Mouse (Mus musculus): ENCODE results near the gene Bcap29.
"Not testable (repeated sequence)": the region's sequence is repeated elsewhere in the genome, so short reads cannot be mapped to it uniquely, and the experiment has no call there.

Gene Bcap29

DNA sequence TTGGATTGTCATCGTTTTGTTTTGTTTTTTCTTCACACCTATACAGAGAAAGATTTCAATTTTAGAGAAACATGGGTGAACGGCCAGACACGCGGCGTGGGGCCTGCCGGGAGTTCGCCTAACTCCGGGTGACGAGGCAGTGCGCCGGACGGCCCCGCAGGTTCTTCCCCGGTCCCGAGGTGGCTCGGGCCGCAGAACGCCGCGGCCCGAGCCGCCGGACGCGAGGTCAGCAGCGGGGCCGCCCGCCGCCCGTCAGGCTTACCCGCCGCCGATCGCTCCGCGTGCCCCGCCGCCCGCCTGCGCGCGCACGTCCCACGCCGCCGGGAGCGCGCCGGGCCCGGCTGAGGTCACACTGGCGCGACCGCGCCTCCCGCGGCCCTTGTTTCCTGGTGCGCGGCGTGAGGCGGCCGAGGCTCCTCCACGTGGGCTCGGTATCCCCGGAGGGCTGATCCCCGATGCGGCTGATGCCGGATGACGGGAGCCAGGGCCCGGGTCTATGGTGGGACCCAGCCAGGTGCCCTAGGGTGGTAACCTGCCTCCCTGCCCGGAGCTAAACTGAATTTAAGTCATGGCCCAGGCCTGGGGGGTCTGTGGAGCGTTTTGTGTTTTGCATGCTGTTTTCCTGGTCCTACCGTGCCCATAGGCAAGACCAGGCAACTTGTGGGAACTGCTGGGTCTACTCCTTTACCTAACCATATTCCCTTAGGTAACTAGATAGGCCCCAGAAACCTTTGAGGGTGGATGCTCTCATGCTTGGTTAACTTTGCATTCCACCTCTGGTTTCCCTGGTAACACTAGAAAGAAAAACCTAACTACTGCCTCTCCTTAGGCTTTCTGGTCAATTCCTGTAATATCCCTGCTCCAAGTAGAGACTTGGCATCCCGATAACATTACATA is at the start of gene Bcap29:
Gene Bcap29 (minus strand): TSS at position 316 of the 897 bp plus-strand sequence.
- DNase-seq (ENCODE audit: low spot score): peak; percentile 34

- no peak for DNase-seq (ENCODE audit: low spot score)
These were observed 32.7 kb upstream of the Bcap29 start for GRCm38 (mm10) chr12:31667187-31667586.

DNA sequence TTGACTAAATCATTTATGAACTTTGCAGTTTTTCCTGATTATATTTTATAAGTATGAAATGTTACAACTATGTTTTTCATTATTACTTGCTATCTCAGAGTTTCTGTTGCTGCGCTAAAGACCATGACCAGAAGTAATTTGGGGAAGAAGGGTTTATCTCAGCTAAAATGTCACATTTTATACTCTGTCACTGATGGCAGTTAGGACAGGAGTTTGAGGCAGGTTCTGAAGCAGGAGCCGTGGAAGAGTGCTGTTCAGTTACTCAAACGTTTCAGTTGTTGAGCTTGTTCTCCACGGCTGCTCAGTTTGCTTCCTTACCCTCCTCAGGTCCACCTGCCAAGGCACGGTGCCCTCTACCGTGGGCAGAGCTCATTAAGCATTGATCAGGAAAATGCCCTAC is 31.5 kb upstream of the Bcap29 start:
- DNase-seq (ENCODE audit: low spot score): no peak

DNA sequence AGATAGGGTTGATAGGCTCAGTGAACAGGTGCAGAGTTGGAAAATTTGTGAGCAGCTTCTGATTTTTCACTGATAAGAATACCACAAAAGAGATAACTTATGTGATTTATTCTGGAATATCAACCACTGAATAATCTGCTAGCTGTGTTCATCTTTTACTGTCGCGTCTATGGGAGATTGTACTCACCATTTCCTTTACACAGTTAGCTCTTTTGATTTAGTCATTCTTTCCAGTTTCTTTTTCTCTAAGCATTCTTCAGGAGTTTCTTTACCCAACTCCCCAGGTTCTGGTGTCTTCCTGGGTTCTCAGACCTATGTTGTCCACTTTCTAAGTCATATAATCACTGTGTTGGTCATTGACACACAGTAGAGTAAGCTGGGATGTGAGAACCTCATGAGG is 22.4 kb upstream of the Bcap29 start:
- no peak for DNase-seq (ENCODE audit: low spot score)

- DNase-seq (ENCODE audit: low spot score): no peak
These were observed 20.6 kb upstream of the Bcap29 start for GRCm38 (mm10) chr12:31654965-31655477.

DNA sequence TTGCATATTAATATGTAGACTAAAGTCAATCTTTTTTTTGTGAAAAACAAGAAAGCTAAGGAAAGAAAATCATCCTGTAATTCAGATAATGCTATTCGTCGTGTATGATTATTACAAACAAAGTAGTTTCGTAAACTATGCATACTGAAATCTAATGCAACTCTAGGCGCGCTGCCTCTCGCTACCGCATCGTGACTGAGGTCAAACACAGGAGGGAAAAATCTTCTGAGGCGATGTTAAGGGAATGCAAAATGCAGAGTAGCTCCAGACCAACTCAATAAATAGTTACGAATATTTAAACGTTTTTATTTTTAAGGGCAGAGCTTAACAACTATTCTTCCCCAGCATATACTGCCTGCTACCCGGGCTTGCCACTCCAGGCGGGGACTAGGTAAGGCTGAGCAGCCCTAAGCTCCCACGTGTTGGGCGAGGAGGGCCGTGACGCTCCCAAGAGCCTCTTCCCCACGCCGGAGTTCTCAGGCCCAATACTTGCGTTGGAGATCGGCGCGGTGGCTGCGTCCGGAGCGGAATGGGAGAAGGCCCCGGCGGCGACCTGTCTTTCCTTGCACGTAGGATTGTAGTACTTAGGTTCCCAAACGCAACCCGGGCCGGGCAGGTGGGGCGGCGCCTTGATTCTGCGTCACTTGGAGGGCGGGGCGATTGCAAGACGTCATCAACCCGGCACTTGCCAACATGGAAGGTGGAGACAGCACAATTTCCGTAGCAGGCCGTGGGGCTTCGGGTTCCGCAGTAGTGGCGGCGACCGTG is 19.9 kb upstream of the Bcap29 start, which contains the start of the genes Dus4l and Cog5:
Gene Dus4l (minus strand): TSS at position 630 of the 768 bp plus-strand sequence.
Gene Cog5 (plus strand): TSS at position 673 of the 768 bp plus-strand sequence.
- peak; percentile 100 for DNase-seq (ENCODE audit: low spot score)

DNA sequence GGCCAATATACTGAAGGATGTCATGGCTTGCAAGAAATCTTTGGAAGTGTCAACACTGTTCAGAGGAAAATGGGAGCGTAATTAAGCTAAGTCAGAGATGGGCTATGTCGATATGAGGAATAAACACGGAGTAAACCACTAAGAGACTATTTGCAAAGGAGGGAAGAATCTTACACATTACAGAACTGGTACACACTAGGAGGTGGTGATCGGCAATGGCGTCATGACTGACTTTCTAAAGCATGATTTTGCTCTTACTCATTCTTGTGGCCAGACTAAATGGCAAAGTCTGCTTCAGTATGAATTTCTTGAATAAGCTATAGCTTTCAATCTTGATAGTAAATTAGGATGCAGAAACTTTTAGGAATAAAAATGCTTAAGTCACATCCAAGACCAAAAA is 19.2 kb upstream of the Bcap29 start:
- DNase-seq (ENCODE audit: low spot score): no peak

DNA sequence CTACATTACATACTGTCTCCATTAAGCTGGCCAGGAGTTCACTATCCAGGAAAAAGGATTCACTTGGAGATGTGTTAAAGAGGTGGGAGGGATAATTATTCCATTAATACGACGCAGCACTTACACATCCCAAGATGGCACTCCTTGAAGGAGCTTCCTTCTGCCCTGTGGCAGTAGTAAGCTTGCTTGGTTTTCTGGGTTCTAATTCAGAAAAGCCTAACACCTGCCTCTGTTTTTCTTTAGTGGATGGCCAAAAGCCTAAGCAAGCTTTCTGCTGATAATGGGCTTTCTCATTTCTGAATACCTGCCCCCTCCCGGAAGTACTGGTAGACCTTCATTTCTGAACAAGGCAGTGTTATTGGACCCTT is 766 bp upstream of the Bcap29 start:
- no peak for DNase-seq (ENCODE audit: low spot score)

- DNase-seq (ENCODE audit: low spot score): peak; percentile 18
These were observed 502 bp downstream of the Bcap29 start for GRCm38 (mm10) chr12:31633970-31634342.

DNA sequence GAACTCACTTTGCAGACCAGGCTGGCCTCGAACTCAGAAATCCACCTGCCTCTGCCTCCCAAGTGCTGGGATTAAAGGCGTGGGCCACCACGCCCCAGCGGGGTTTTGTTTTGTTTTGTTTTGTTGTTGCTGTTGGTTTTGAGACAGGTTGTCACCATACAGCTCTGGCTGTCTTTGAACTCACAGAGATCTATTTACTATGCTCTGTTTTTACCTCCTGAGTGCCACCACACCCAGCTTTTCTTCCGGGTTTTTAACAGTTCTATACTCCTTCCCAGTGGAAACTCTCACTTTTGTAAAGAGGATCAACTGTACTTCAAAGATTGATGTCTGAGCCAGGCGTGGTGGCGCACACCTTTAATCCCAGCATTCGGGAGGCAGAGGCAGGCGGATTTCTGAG is 6.1 kb downstream of the Bcap29 start:
- DNase-seq (ENCODE audit: low spot score): not testable (repeated sequence)

DNA sequence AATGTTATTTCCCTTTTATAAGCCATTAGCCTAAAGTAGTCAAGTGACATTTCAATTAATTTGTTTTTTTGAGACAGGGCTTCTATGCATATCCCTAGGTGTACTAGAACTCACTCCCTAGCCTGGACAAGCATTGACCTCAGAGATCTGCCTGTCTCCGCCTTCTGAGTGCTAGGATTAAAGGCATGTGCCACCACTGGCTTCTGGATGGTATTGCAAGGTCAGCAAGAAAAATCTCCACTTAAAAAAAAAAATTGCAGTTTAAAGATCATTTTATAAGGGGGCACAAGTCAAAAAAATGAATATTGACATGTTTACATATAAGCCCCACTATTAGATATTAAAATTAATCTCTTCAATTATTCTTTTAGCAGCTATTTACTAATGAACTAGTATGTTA is 9.4 kb downstream of the Bcap29 start:
- no peak for DNase-seq (ENCODE audit: low spot score)

DNA sequence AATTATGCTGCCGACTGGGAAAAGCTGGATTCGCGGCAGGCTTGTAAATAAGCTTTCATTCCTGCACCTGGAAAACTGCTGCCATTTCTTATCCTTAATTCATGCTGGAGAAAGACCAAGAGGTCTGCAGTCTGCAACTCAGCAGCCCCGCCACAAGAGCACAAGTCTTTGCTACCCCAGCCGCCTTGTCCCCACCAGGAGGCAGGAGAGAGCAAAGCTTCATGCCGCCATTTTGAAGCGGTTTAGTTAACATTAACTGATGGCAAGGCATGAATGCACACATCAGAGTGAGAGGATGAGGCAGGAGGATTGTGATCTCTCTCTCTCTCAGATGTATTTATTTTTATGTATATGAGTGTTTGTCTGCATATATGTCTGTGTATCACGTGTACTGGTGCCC is 14.4 kb downstream of the Bcap29 start:
- no peak for DNase-seq (ENCODE audit: low spot score)

DNA sequence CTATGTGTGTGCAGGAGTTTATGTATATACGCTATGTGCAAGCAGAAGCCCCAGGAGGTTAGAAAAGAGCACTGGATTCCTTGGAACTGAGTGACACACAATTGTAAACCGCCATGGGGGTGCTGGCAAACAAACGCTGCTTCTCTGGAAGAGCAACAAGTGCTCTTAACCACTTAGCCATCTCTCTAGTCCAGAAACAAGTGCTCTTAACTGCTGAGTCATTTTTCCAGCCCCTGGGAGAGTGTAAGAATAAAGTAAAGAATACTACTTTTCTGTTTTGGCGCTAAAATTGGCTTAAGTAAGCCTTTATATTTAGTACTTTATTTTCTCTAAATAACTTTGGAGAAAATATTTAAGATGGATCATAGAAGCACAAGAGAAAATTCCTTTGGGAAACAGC is 21.1 kb downstream of the Bcap29 start:
- no peak for DNase-seq (ENCODE audit: low spot score)

DNA sequence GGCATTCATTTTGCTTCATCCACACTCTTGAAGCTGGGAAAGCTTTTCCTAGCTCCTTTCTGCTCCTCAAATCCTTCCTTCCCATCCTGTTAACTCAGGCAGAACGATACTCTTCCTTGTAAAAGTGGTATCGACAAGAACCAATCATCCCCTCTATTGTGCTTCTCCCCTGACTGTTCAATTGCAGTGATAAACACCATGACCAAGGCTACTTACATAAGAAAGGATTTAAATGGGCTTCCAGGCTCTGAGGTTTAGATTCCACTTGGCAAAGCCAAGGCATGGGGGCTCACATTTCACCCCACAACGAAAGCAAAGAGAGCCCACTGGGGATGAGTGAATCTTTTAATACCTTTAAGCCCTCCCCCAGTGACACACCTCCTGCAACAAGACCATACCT is 26.3 kb downstream of the Bcap29 start:
- no peak for DNase-seq (ENCODE audit: low spot score)

DNA sequence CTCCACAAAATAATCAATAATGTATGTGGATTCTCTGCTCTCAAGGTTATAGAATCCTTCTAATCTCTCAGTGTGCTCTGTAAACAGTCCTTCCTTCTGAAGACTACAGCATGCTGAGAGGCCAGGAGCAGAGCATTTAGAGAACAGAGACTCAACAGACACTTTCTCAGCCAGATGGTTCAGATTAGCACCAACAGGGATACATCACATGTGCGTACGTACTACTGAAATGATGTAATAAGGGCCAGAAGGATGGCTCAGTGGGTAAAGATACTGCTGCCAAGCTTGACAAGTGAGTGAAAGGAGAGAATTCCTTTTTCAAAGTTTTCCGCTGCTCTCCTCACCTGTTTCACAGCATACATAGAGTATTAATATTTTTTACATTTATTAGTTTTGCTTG is 29.6 kb downstream of the Bcap29 start:
- DNase-seq (ENCODE audit: low spot score): no peak

- no peak for DNase-seq (ENCODE audit: low spot score)
These were observed 30.9 kb downstream of the Bcap29 start for GRCm38 (mm10) chr12:31603586-31603985.

- no peak for DNase-seq (ENCODE audit: low spot score)
These were observed 40.2 kb downstream of the Bcap29 start for GRCm38 (mm10) chr12:31594296-31594695.

- no peak for DNase-seq (ENCODE audit: low spot score)
These were observed 42.4 kb downstream of the Bcap29 start for GRCm38 (mm10) chr12:31592011-31592410.

DNA sequence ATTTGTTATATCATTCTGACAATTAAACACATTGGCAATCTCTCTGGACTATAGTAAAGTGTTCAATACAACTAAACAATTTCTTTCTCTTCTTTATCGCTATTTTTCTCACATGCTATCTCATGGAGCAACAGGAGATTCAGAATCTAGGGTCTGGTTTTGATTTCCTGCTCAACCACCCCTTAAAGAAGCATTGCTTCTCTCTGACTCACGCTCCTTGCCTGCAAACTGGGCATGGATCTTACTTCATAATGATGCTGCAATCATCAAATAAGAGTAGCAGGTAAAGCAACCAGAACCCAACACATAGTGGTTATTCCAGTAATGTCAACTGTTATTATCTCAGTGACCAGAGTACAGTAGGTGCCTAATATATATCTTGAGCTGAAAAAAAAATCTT is 50.7 kb downstream of the Bcap29 start:
- no peak for DNase-seq (ENCODE audit: low spot score)

- DNase-seq (ENCODE audit: low spot score): no peak
These were observed 52.4 kb downstream of the Bcap29 start for GRCm38 (mm10) chr12:31582081-31582480.

GRCm38 (mm10) chr12:31581319-31581810 is 53.1 kb downstream of the Bcap29 start:
- no peak for DNase-seq (ENCODE audit: low spot score)

DNA sequence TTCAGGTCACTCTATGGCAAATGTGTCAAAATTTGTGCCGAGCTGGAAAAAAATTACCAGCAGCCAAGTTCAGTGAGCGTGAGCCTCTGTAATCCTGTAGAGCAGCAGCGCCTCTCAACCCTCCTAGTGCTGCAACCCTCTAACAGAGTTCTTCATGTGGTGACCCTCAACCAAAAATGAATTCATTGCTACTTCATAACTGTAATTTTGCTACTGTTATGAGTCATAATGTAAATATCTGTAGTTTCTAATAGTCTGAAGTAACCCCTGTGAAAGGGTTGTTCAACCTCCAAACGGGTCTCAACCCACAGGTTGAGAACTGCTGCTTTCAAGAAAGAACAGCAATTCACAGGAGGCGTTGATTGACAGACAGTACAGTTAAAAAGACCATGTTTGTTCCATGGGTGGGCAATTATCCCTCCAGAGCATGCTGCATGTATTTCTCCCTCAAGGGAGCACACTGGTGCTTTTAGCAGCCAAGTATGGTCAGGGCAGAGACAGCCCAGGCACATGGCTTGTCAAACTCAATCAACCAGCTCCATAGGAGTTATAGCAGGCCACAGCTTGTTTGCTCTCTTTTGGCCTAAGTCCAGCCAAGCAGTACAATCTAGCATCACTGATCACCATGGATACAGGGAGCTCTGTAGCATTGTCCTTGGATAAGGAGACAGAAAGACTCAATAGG is 53.7 kb downstream of the Bcap29 start:
- DNase-seq (ENCODE audit: low spot score): no peak
